Mouse (Mus musculus): Measurements from ENCODE around the gene Cstb. TPM values are rescaled to one million over a fixed set of nuclear protein-coding genes. Genes with fewer than 3 reads are reported as not detected.

Cstb gene
- 83.9 and 92.7 TPM in 2 replicates for polyA plus RNA-seq (2015; fragmentation: Nextera tagmentation; extraction: Ambion mirVana)

- no peaks in the 10 kb centered on the region for H3K27me3 ChIP-seq (replicated peaks)
- H3K27ac ChIP-seq, result peak within 1 kb of the TSS; percentile 72
- H3K36me3 ChIP-seq (replicated peaks), result peaks cover 14% of the 10 kb centered on the region
- H3K4me2 ChIP-seq, result peak within 1 kb of the TSS; percentile 71
- H3K4me1 ChIP-seq, result peaks cover 16% of the 10 kb centered on the region
- no peaks in the 10 kb centered on the region for H3K9me3 ChIP-seq
- peak within 1 kb of the TSS; percentile 75 for H3K4me3 ChIP-seq
- peak within 1 kb of the TSS; percentile 89 for H3K9ac ChIP-seq
- ATAC-seq (replicated peaks), result peak; percentile 96
- under 1% methylated on average over 40 of the region's 40 CpGs for whole genome bisulfite sequencing
Measured at GRCm38 (mm10) chr10:78425181-78426041, at the start of gene Cstb. Gene Cstb, plus strand, starts transcription at chr10:78425669.

GRCm38 (mm10) chr10:78378516-78378915 is 47.0 kb upstream of the Cstb start:
- Histone ChIP-seq H3K9ac (no peak overlapping the region), H3K9me3 (no peaks in the 10 kb centered on the region), H3K27ac (no peak overlapping the region), H3K36me3 (replicated peaks) (no peaks in the 10 kb centered on the region), H3K4me1 (no peaks in the 10 kb centered on the region), H3K27me3 (replicated peaks) (no peaks in the 10 kb centered on the region), H3K4me3 (no peak overlapping the region), H3K4me2 (no peak overlapping the region)
- no peak for ATAC-seq (replicated peaks)
- 93% methylated on average over 7 of the region's 7 CpGs for WGBS

- Histone ChIP-seq H3K9ac (no peak overlapping the region), H3K27me3 (replicated peaks) (no peaks in the 10 kb centered on the region), H3K27ac (no peak overlapping the region), H3K4me3 (no peak overlapping the region), H3K4me2 (no peak overlapping the region), H3K9me3 (no peaks in the 10 kb centered on the region), H3K4me1 (no peaks in the 10 kb centered on the region), H3K36me3 (replicated peaks) (no peaks in the 10 kb centered on the region)
- ATAC-seq (replicated peaks), result no peak
- WGBS, result 75% methylated on average over 3 of the region's 3 CpGs
Measured at GRCm38 (mm10) chr10:78383567-78383966, 41.9 kb upstream of the Cstb start.

- Histone ChIP-seq H3K36me3 (replicated peaks) (no peaks in the 10 kb centered on the region), H3K27me3 (replicated peaks) (peaks cover 9% of the 10 kb centered on the region), H3K4me3 (no peak overlapping the region), H3K4me2 (no peak overlapping the region), H3K27ac (no peak overlapping the region), H3K9me3 (no peaks in the 10 kb centered on the region), H3K4me1 (no peaks in the 10 kb centered on the region), H3K9ac (no peak overlapping the region)
- 80% methylated on average over 5 of the region's 5 CpGs for WGBS
- ATAC-seq (replicated peaks), result no peak
Measured at GRCm38 (mm10) chr10:78385520-78385919, 39.9 kb upstream of the Cstb start.

GRCm38 (mm10) chr10:78388216-78388980 is 37.1 kb upstream of the Cstb start:
- ATAC-seq (replicated peaks), result no peak
- H3K4me2 ChIP-seq, result no peak overlapping the region
- no peaks in the 10 kb centered on the region for H3K4me1 ChIP-seq
- H3K27me3 ChIP-seq (replicated peaks), result peaks cover 29% of the 10 kb centered on the region
- WGBS, result 67% methylated on average over 20 of the region's 20 CpGs
- H3K36me3 ChIP-seq (replicated peaks), result no peaks in the 10 kb centered on the region
- H3K4me3 ChIP-seq, result no peak overlapping the region
- H3K27ac ChIP-seq, result no peak overlapping the region
- H3K9ac ChIP-seq, result no peak overlapping the region
- no peaks in the 10 kb centered on the region for H3K9me3 ChIP-seq

GRCm38 (mm10) chr10:78390982-78391470 is 34.4 kb upstream of the Cstb start:
- H3K27me3 ChIP-seq (replicated peaks), result peaks cover 29% of the 10 kb centered on the region
- ATAC-seq (replicated peaks), result no peak
- 16% methylated on average over 4 of the region's 4 CpGs for WGBS
- no peaks in the 10 kb centered on the region for H3K36me3 ChIP-seq (replicated peaks)
- no peak overlapping the region for H3K27ac ChIP-seq
- H3K4me2 ChIP-seq, result no peak overlapping the region
- H3K4me3 ChIP-seq, result no peak overlapping the region
- H3K9ac ChIP-seq, result no peak overlapping the region
- no peaks in the 10 kb centered on the region for H3K9me3 ChIP-seq
- H3K4me1 ChIP-seq, result peaks cover 8% of the 10 kb centered on the region

- Histone ChIP-seq H3K27me3 (replicated peaks) (peaks cover 29% of the 10 kb centered on the region), H3K4me2 (no peak overlapping the region; the same call in 1 of the 2 replicates)
Measured at GRCm38 (mm10) chr10:78392072-78392471, 33.4 kb upstream of the Cstb start.

GRCm38 (mm10) chr10:78395377-78395776 is 30.1 kb upstream of the Cstb start:
- H3K4me1 ChIP-seq, result peaks cover 22% of the 10 kb centered on the region
- ATAC-seq (replicated peaks), result peak; percentile 35

More at GRCm38 (mm10) chr10:78392072-78392471, 33.4 kb upstream of the Cstb start:
- ATAC-seq (replicated peaks), result no peak
- no peak overlapping the region for H3K4me3 ChIP-seq
- 3% methylated on average over 18 of the region's 18 CpGs for WGBS
- no peak overlapping the region for H3K27ac ChIP-seq
- H3K36me3 ChIP-seq (replicated peaks), result no peaks in the 10 kb centered on the region
- H3K9me3 ChIP-seq, result no peaks in the 10 kb centered on the region
- H3K4me1 ChIP-seq, result peaks cover 14% of the 10 kb centered on the region
- H3K9ac ChIP-seq, result no peak overlapping the region

GRCm38 (mm10) chr10:78395819-78396624 is 29.4 kb upstream of the Cstb start:
- H3K4me2 ChIP-seq, result peak overlapping the region; percentile 41
- H3K9ac ChIP-seq, result peak overlapping the region; percentile 24
- peak overlapping the region; percentile 75 for H3K27ac ChIP-seq
- H3K4me3 ChIP-seq, result no peak overlapping the region; the same call in 1 of the 2 replicates
- peak; percentile 92 for ATAC-seq (replicated peaks)
- H3K27me3 ChIP-seq (replicated peaks), result peaks cover 15% of the 10 kb centered on the region
- H3K36me3 ChIP-seq (replicated peaks), result peaks cover 12% of the 10 kb centered on the region
- H3K4me1 ChIP-seq, result peaks cover 22% of the 10 kb centered on the region
- H3K9me3 ChIP-seq, result no peaks in the 10 kb centered on the region
- 2% methylated on average over 17 of the region's 17 CpGs for WGBS

More at GRCm38 (mm10) chr10:78395377-78395776, 30.1 kb upstream of the Cstb start:
- Histone ChIP-seq H3K4me3 (no peak overlapping the region), H3K4me2 (peak overlapping the region; percentile 41; the same call in 1 of the 2 replicates), H3K9ac (no peak overlapping the region), H3K27ac (peak overlapping the region; percentile 75), H3K27me3 (replicated peaks) (peaks cover 21% of the 10 kb centered on the region), H3K9me3 (no peaks in the 10 kb centered on the region), H3K36me3 (replicated peaks) (peaks cover 6% of the 10 kb centered on the region; the same call in 1 of the 2 replicates)
- 77% methylated on average over 3 of the region's 3 CpGs for WGBS

- H3K27me3 ChIP-seq (replicated peaks), result peaks cover 9% of the 10 kb centered on the region
- no peak overlapping the region for H3K4me3 ChIP-seq
- H3K4me2 ChIP-seq, result peak overlapping the region; percentile 41
- peaks cover 22% of the 10 kb centered on the region for H3K4me1 ChIP-seq
- WGBS, result 55% methylated on average over 4 of the region's 4 CpGs
- H3K9ac ChIP-seq, result peak overlapping the region; percentile 24
- H3K36me3 ChIP-seq (replicated peaks), result peaks cover 17% of the 10 kb centered on the region
- ATAC-seq (replicated peaks), result peak; percentile 50
- H3K9me3 ChIP-seq, result no peaks in the 10 kb centered on the region
- peak overlapping the region; percentile 75 for H3K27ac ChIP-seq
Measured at GRCm38 (mm10) chr10:78396625-78396885, 28.9 kb upstream of the Cstb start.

- Histone ChIP-seq H3K27me3 (replicated peaks) (no peaks in the 10 kb centered on the region), H3K27ac (0 out of 2 replicates have a peak overlapping the region, but pooled peaks have one; percentile 4), H3K4me3 (no peak overlapping the region), H3K9me3 (no peaks in the 10 kb centered on the region), H3K4me1 (peaks cover 22% of the 10 kb centered on the region), H3K4me2 (no peak overlapping the region), H3K36me3 (replicated peaks) (peaks cover 42% of the 10 kb centered on the region), H3K9ac (no peak overlapping the region)
- 36% methylated on average over 17 of the region's 17 CpGs for WGBS
- 0 out of 2 replicates have a peak, but pooled peaks have one; percentile 12 for ATAC-seq (replicated peaks)
Measured at GRCm38 (mm10) chr10:78399090-78399657, 26.3 kb upstream of the Cstb start.
